Mouse (Mus musculus) lung, postnatal 0 days (tissue): ENCODE data around the gene Myo16. TPM values are rescaled to one million over a fixed set of nuclear protein-coding genes. Genes with fewer than 3 reads are reported as not detected.

Experiments
- ATAC-seq: fragments of 200-750 bp; cut with Nextera tagmentation; 2 replicates; pipeline ENCODE4 v1.8.0; 2017; ENCODE audit warnings: moderate library complexity
- DNase-seq: peaks from one replicate; pipeline ENCODE4 v3.0.0-alpha.2; 2016; ENCODE audit warnings: low spot score
- H3K27ac ChIP-seq: fragments of 300-500 bp; sonication (generic); 2 replicates; pipeline ENCODE4 v1.5.1; 2014; ENCODE audit warnings: antibody characterized with exemption, mild to moderate bottlenecking, low read length, mixed read lengths
- H3K27me3 ChIP-seq: fragments of 300-500 bp; sonication (generic); replicated peaks from 2 replicates; pipeline ENCODE4 v1.6.1; 2014; ENCODE audit warnings: low read length, mixed read lengths; ENCODE audit not compliant: insufficient read depth
- H3K36me3 ChIP-seq: fragments of 300-500 bp; sonication (generic); 2 replicates; pipeline ENCODE4 v1.6.1; 2014; ENCODE audit warnings: low read length, mixed read lengths; ENCODE audit not compliant: insufficient read depth
- H3K4me1 ChIP-seq: fragments of 300-500 bp; sonication (generic); 2 replicates; pipeline ENCODE4 v1.6.1; 2014; ENCODE audit warnings: antibody characterized with exemption, low read depth, low read length, mixed read lengths; ENCODE audit not compliant: insufficient read depth
- H3K4me2 ChIP-seq: fragments of 300-500 bp; sonication (generic); replicated peaks from 2 replicates; pipeline ENCODE4 v1.6.1; 2014; ENCODE audit warnings: low read depth, mild to moderate bottlenecking, low read length, moderate library complexity, mixed read lengths
- H3K4me3 ChIP-seq: fragments of 300-500 bp; sonication (generic); 2 replicates; pipeline ENCODE4 v1.5.1; 2014; ENCODE audit warnings: low read depth, low read length
- H3K9ac ChIP-seq: fragments of 300-500 bp; sonication (generic); replicated peaks from 2 replicates; pipeline ENCODE4 v1.6.1; 2014; ENCODE audit warnings: low read depth, mild to moderate bottlenecking
- H3K9me3 ChIP-seq: fragments of 300-500 bp; sonication (generic); 2 replicates; pipeline ENCODE4 v1.6.1; 2016; ENCODE audit warnings: low read length, mixed read lengths
- CTCF ChIP-seq: IDR thresholded peaks from 2 replicates; pipeline ENCODE4 v1.5.1; 2016; ENCODE audit warnings: antibody characterized with exemption, mild to moderate bottlenecking
- EP300 ChIP-seq: IDR thresholded peaks from 2 replicates; pipeline ENCODE4 v1.6.1; 2016; ENCODE audit warnings: antibody characterized with exemption, mild to moderate bottlenecking, control low read depth
- WGBS: fragments of 180-500 bp; shearing (Covaris S2); extraction: QIAGEN DNeasy Blood & Tissue Kit; methylation state at CpG from one replicate; pipeline ENCODE4 v1.1.7; 2014; 5-methylcytosine and 5-hydroxymethylcytosine counted together
- polyA plus RNA-seq: library from polyadenylated mRNA; unstranded; fragments of >200 nt; fragmentation: Nextera tagmentation; extraction: Ambion mirVana; gene quantifications from 2 replicates; pipeline ENCODE4 v1.2.1, GENCODE M21; 2015

Gene Myo16
- polyA plus RNA-seq, 1 experiment from 2014 or later: 0.17 TPM

DNA sequence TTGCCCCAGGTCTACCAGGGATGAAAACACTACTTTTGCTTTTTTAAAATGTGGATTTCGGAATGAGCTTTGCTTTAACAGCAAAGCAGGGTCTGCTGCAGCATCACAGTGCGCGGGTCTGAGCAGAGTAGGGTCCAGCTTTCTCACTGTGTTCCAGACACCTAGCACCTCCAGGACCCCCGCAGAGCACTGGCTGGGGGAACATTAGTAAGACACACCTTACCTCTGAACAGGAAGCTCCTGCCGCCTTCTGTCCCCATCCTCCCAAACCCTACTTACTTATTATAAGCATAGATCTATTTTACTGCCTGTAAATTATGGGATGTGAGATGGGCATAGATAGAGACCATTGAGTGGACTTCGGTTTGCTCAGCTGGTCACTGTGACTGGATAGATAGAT, 263.6 kb downstream of the Myo16 start:
- 87% methylated on average over 6 of the region's 6 CpGs for WGBS
- no peak overlapping the region for H3K4me3 ChIP-seq
- no peak overlapping the region for H3K27ac ChIP-seq
- H3K27me3 ChIP-seq: no peaks in the 10 kb centered on the region
- H3K9ac ChIP-seq: no peak overlapping the region
- no peak overlapping the region for H3K4me2 ChIP-seq
- TF ChIP-seq CTCF: no peak
- no peak for TF ChIP-seq EP300
- no peaks in the 10 kb centered on the region for H3K9me3 ChIP-seq
- no peak for DNase-seq
- H3K4me1 ChIP-seq: no peaks in the 10 kb centered on the region
- no peak for ATAC-seq
- no peaks in the 10 kb centered on the region for H3K36me3 ChIP-seq

DNA sequence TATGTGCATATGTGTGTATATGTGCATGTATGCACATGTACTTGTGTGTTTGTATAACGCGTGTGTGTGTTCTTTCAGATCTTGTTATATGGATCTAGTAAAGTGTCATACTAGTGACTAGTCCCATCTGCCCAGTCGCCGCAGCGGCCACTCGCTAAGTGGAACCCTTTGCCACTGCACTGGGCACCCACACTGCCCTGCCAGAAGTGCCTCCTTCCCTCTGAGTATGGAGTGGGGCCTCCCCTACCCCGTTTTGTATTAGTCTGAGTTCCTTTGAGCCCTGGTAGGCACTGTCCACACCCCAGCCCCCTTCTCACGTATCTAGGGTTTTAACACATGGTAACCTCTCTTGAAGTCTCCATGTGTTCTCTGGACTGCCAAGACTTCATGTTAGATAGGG, 264.3 kb downstream of the Myo16 start:
- Histone ChIP-seq H3K4me1 (no peaks in the 10 kb centered on the region), H3K4me2 (no peak overlapping the region)
- WGBS: 84% methylated on average over 8 of the region's 8 CpGs

DNA sequence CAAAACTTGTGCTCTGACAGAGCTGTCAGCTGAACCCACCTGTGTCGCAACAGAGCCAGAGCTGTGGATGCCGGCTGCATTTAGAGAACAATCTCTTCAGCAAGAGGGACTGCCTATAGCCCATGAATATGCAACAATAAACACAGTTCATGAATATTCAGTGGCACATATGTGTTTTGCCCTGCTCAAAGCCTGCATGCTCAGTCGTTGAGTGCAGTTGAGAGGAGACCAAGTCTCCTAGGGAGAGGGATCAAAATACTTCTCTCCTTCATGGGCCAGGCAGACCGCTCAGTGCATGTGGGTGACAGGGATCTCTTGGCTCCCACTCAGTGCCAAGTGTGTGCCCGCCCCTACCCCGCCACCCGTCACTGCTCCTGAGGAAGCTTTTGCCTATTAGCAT, 265.3 kb downstream of the Myo16 start:
- no peak for ATAC-seq
- Histone ChIP-seq H3K4me2 (no peak overlapping the region), H3K9ac (no peak overlapping the region), H3K9me3 (no peaks in the 10 kb centered on the region), H3K36me3 (no peaks in the 10 kb centered on the region), H3K4me1 (no peaks in the 10 kb centered on the region), H3K27ac (no peak overlapping the region), H3K4me3 (no peak overlapping the region), H3K27me3 (no peaks in the 10 kb centered on the region)
- 72% methylated on average over 7 of the region's 7 CpGs for WGBS
- no peak for TF ChIP-seq EP300
- TF ChIP-seq CTCF: no peak
- no peak for DNase-seq

More for the DNA sequence above, 264.3 kb downstream of the Myo16 start:
- no peaks in the 10 kb centered on the region for H3K36me3 ChIP-seq
- ATAC-seq (no peak), DNase-seq (no peak)
- H3K4me3 ChIP-seq: no peak overlapping the region
- no peaks in the 10 kb centered on the region for H3K27me3 ChIP-seq
- no peak for TF ChIP-seq CTCF
- TF ChIP-seq EP300: no peak
- H3K9me3 ChIP-seq: no peaks in the 10 kb centered on the region
- H3K27ac ChIP-seq: no peak overlapping the region
- no peak overlapping the region for H3K9ac ChIP-seq

DNA sequence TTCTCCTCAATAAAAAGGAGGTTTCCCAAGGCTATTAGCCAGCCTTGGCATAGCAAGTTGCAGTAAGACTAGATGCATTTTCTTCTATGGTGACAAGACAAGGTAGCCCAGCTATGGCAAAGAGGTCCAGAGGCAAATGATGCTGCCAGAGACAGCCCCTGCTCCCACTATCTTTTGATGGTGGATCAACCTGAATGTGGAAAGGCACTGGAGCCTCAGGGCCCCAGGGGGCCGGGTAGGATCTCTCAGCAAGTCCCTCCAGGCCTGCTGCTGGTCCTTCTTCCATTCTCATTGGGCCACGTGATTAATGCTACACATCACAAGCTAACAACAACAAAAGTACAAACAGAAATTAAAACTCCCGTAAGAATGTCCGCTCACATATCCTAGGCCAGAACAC, 266.0 kb downstream of the Myo16 start:
- H3K27ac ChIP-seq: no peak overlapping the region
- no peak overlapping the region for H3K4me3 ChIP-seq
- no peak for TF ChIP-seq EP300
- no peak for TF ChIP-seq CTCF
- 69% methylated on average over 4 of the region's 4 CpGs for WGBS
- no peak overlapping the region for H3K9ac ChIP-seq
- ATAC-seq: no peak
- H3K36me3 ChIP-seq: no peaks in the 10 kb centered on the region
- no peaks in the 10 kb centered on the region for H3K9me3 ChIP-seq
- H3K4me1 ChIP-seq: no peaks in the 10 kb centered on the region
- H3K4me2 ChIP-seq: no peak overlapping the region
- DNase-seq: no peak
- no peaks in the 10 kb centered on the region for H3K27me3 ChIP-seq

DNA sequence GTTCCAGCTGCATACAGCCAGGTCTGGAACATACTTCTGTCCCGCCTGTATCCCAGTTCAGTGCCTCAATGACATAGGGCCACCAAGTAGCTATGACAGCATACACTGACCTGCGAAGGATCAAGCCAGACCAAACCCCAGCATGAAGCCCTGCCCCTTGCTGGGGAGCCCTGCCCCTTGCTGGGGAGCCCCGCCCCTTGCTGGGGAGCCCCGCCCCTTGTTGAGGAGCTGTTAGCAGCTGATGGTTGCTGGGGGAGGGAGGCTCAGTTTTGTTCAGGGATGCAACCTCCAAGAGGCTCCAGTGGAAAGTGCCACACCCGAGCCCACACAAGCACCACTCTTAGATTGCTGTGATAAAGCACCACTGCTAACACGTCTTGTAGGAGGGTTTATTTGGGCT, 266.8 kb downstream of the Myo16 start:
- ATAC-seq (no peak), DNase-seq (no peak)
- no peak overlapping the region for H3K9ac ChIP-seq
- H3K9me3 ChIP-seq: no peaks in the 10 kb centered on the region
- H3K27me3 ChIP-seq: no peaks in the 10 kb centered on the region
- H3K27ac ChIP-seq: no peak overlapping the region
- H3K36me3 ChIP-seq: no peaks in the 10 kb centered on the region
- H3K4me2 ChIP-seq: no peak overlapping the region
- 66% methylated on average over 6 of the region's 6 CpGs for WGBS
- H3K4me3 ChIP-seq: no peak overlapping the region
- no peaks in the 10 kb centered on the region for H3K4me1 ChIP-seq
- TF ChIP-seq EP300 (no peak), CTCF (no peak)

DNA sequence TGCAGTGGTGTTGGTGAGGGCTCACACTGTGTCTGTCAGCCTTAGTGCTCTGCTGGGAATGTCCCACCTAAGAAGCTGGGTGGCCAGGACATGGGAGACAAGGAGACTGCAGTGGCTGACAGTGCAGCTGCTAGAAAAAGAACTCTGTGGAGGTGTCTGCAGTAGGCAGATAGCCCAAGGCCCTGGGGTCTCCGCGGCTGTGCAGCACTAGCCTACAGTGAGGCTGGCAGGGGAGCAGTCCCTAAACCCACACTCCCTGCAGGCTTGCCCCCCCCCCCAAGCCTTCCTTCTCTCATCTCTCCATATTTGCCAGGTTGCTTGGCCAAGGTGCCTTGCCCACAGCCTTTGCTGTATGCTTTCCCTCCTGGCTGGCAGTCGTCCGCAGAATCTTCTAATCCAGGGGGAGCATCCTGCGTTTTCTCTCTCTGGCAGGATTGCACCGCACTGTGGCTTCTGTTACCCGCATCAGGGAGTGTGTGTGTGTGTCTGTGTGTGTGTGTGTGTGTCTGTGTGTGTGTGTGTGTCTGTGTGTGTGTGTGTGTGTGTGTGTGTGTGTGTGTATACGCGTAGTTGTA, 267.9 kb downstream of the Myo16 start:
- DNase-seq: no peak
- Histone ChIP-seq H3K36me3 (no peaks in the 10 kb centered on the region), H3K4me2 (no peak overlapping the region), H3K27me3 (no peaks in the 10 kb centered on the region), H3K4me3 (no peak overlapping the region), H3K27ac (no peak overlapping the region), H3K4me1 (no peaks in the 10 kb centered on the region), H3K9me3 (no peaks in the 10 kb centered on the region), H3K9ac (no peak overlapping the region)
- 93% methylated on average over 9 of the region's 9 CpGs for WGBS
- TF ChIP-seq CTCF (no peak), EP300 (no peak)
- no peak for ATAC-seq

DNA sequence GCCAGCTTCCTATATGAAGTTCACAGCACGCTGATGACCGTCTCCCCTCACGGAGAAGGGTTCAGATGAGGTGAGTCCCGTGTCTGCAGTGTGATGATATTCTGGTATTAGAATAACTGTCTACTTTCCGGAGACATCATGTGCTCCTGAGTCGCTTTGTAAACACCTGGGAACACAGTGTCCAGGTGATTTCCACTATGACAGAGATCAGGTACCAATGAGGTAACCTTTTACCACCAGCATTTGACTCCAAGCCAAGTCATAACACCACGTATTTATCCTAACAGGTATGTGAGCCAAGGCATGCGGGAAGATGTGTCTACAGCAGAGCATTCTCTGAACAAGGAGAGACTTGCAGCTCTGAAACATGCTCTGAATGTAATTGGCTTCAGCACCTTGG, 281.8 kb downstream of the Myo16 start:
- H3K4me3 ChIP-seq: no peak overlapping the region
- TF ChIP-seq CTCF (no peak), EP300 (no peak)
- ATAC-seq (no peak), DNase-seq (no peak)
- no peak overlapping the region for H3K4me2 ChIP-seq
- H3K36me3 ChIP-seq: no peaks in the 10 kb centered on the region
- H3K9ac ChIP-seq: no peak overlapping the region
- H3K27ac ChIP-seq: no peak overlapping the region
- H3K9me3 ChIP-seq: no peaks in the 10 kb centered on the region
- no peaks in the 10 kb centered on the region for H3K4me1 ChIP-seq
- no peaks in the 10 kb centered on the region for H3K27me3 ChIP-seq
- WGBS: 79% methylated on average over 8 of the region's 8 CpGs
